Mouse (Mus musculus) heart, embryonic 13.5 days (tissue): ENCODE results near the gene Btnl1. TPM values are rescaled to one million over a fixed set of nuclear protein-coding genes. Genes with fewer than 3 reads are reported as not detected.

Experiments used
- polyA plus RNA-seq: library from polyadenylated mRNA; unstranded; fragments of >200 nt; fragmentation: Nextera tagmentation; extraction: Ambion mirVana; gene quantifications from 2 replicates; pipeline ENCODE4 v1.2.1, GENCODE M21; 2015

Gene Btnl1
- polyA plus RNA-seq, 1 experiment from 2014 or later: not detected

Other genes starting within 250 kb of the Btnl1 start
- gene H2-DMb2, start 233.8 kb upstream of the Btnl1 start, polyA plus RNA-seq: 0.15 and 0.20 TPM in 2 replicates
- 0.24 and 0.27 TPM in 2 replicates for gene H2-DMb1, start 224.1 kb upstream of the Btnl1 start, polyA plus RNA-seq
- 1.4 and 1.6 TPM in 2 replicates for gene Tap1, start 189.6 kb upstream of the Btnl1 start, polyA plus RNA-seq
- gene Psmb9, start 189.4 kb upstream of the Btnl1 start, polyA plus RNA-seq: 1.7 and 2.1 TPM in 2 replicates
- 3.2 and 4.3 TPM in 2 replicates for gene Psmb8, start 179.4 kb upstream of the Btnl1 start, polyA plus RNA-seq
- 1.8 and 2.1 TPM in 2 replicates for gene Tap2, start 173.6 kb upstream of the Btnl1 start, polyA plus RNA-seq
- not detected in 2 replicates for gene H2-Ob, start 138.2 kb upstream of the Btnl1 start, polyA plus RNA-seq
- 13.0 TPM in 2 replicates for gene H2-Ab1, start 119.4 kb upstream of the Btnl1 start, polyA plus RNA-seq
- 0.80 and 1.4 TPM in 2 replicates for gene H2-Aa, start 89.3 kb upstream of the Btnl1 start, polyA plus RNA-seq
- gene H2-Eb1, start 71.3 kb upstream of the Btnl1 start, polyA plus RNA-seq: 2.4 and 3.1 TPM in 2 replicates
- not detected in 2 replicates for gene H2-Eb2, start 51.5 kb upstream of the Btnl1 start, polyA plus RNA-seq
- not detected in 2 replicates for gene Btnl2, start 22.3 kb upstream of the Btnl1 start, polyA plus RNA-seq
- 0.19 TPM in 1 of 2 replicates, not detected in the other for gene BC051142, start 21.7 kb downstream of the Btnl1 start, polyA plus RNA-seq
- gene Btnl4, start 100.2 kb downstream of the Btnl1 start, polyA plus RNA-seq: not detected in 2 replicates
- not detected in 2 replicates for gene Btnl6, start 140.2 kb downstream of the Btnl1 start, polyA plus RNA-seq
- gene Notch4, start 187.1 kb downstream of the Btnl1 start, polyA plus RNA-seq: 5.5 and 7.0 TPM in 2 replicates
- 6.8 and 7.0 TPM in 2 replicates for gene Gpsm3, start 212.7 kb downstream of the Btnl1 start, polyA plus RNA-seq
- 7.0 and 7.3 TPM in 2 replicates for gene Pbx2, start 214.1 kb downstream of the Btnl1 start, polyA plus RNA-seq
- gene Ager, start 220.7 kb downstream of the Btnl1 start, polyA plus RNA-seq: 3.7 and 4.0 TPM in 2 replicates
- 106 and 120 TPM in 2 replicates for gene Rnf5, start 226.6 kb downstream of the Btnl1 start, polyA plus RNA-seq
- 53.6 and 54.2 TPM in 2 replicates for gene Agpat1, start 227.1 kb downstream of the Btnl1 start, polyA plus RNA-seq
- gene Egfl8, start 238.8 kb downstream of the Btnl1 start, polyA plus RNA-seq: 1.0 and 1.2 TPM in 2 replicates